Mouse (Mus musculus) heart, adult 8-10 months (tissue): Measurements from ENCODE around the gene Cry2. TPM values are rescaled to one million over a fixed set of nuclear protein-coding genes. Genes with fewer than 3 reads are reported as not detected.

ENCODE experiments used
- DNase-seq: peaks from one replicate; pipeline ENCODE4 v3.0.0; 2022; ENCODE audit warnings: low spot score
- microRNA-seq: library from miRNA; unstranded; fragments of <30 nt; microRNA quantifications from one replicate; pipeline ENCODE4 v1.2.0, GENCODE M21; 2022
- total RNA-seq, 4 experiments: library from RNA; stranded (reverse); gene quantifications; 2 replicates each; pipeline ENCODE4 v1.2.4; 2022

Cry2 gene
- total RNA-seq, 4 experiments from 2014 or later: 22.6 to 35.6 (median 32.8) TPM

GRCm38 (mm10) chr2:92370821-92371805, 62.7 kb downstream of the Cry2 start:
- DNase-seq: no peak

GRCm38 (mm10) chr2:92370375-92370774, 63.5 kb downstream of the Cry2 start:
- DNase-seq: no peak

- DNase-seq: no peak
These were observed 66.3 kb downstream of the Cry2 start for GRCm38 (mm10) chr2:92367383-92368029.

GRCm38 (mm10) chr2:92365568-92365967, 68.3 kb downstream of the Cry2 start:
- no peak for DNase-seq

- no peak for DNase-seq
These were observed 69.8 kb downstream of the Cry2 start for GRCm38 (mm10) chr2:92364086-92364485.

GRCm38 (mm10) chr2:92362571-92363228, 71.1 kb downstream of the Cry2 start:
- no peak for DNase-seq

- no peak for DNase-seq
These were observed 72.0 kb downstream of the Cry2 start for GRCm38 (mm10) chr2:92361795-92362194.

- DNase-seq: no peak
These were observed 73.0 kb downstream of the Cry2 start for GRCm38 (mm10) chr2:92360893-92361292.

- no peak for DNase-seq
These were observed 73.5 kb downstream of the Cry2 start for GRCm38 (mm10) chr2:92360186-92360823.

- DNase-seq: no peak
These were observed 74.5 kb downstream of the Cry2 start for GRCm38 (mm10) chr2:92359301-92359700.

- peak; percentile 30 for DNase-seq
These were observed 79.6 kb downstream of the Cry2 start for GRCm38 (mm10) chr2:92354224-92354623.

Small RNAs within 50 kb of the gene (microRNA-seq; reads per million reads assigned to microRNA genes)
- gene Mir7000: not detected

Other genes with a start within 250 kb of the Cry2 start
- 10 to 100 TPM; 22.2 to 28.5 (median 25.3) TPM for gene Pex16, start 59.4 kb downstream of the Cry2 start, total RNA-seq
- under 1 TPM in 1 of 4 experiments, not detected in 3; 0.75 TPM for gene Large2, start 59.2 kb downstream of the Cry2 start, total RNA-seq
- gene 1700029I15Rik, start 51.5 kb downstream of the Cry2 start, total RNA-seq: 1 to 10 TPM in 2 of 4 experiments, under 1 TPM in 2; 0.26 to 1.5 (median 0.86) TPM
- gene Mapk8ip1, start 32.8 kb downstream of the Cry2 start, total RNA-seq: 1 to 10 TPM; 3.4 to 4.6 (median 3.9) TPM
- gene Slc35c1, start 26.5 kb upstream of the Cry2 start, total RNA-seq: 1 to 10 TPM; 5.5 to 6.8 (median 6.2) TPM
- 1 to 10 TPM; 1.6 to 2.1 (median 1.9) TPM for gene Chst1, start 165.7 kb upstream of the Cry2 start, total RNA-seq